In genomic region chr5:92961770-92962231, GRCm38 (mm10) we compare ENCODE assay signal across 10 mouse cellular contexts.
DNase-seq lines count a peak whose midpoint lies in the region; ATAC-seq lines count a peak whose summit lies in the region.
"Had no signal": no experiment of that assay in that cellular context is flagged by ENCODE, and none has a peak within 500 bp of the region (broad histone marks: within the 10 kb centered on the region; RNA-seq: fewer than 3 reads in every experiment).

No protein-coding gene starts in this region.

- no peak for ATAC-seq in heart, embryonic 11.5 days (replicated peaks; ENCODE audit: insufficient number of reproducible peaks, low FRiP score, low TSS enrichment)
- peak; percentile 72 for ATAC-seq in lung, embryonic 15.5 days (ENCODE audit: borderline replicate concordance, extremely low read depth, low FRiP score, low TSS enrichment)
- ATAC-seq in cerebellum, adult (ENCODE audit: insufficient number of reproducible peaks, low FRiP score, low TSS enrichment) = no peak
- ATAC-seq in forebrain, embryonic 13.5 days = no peak

- no peaks in the 10 kb centered on the region for H3K27me3 ChIP-seq in heart, embryonic 11.5 days (ENCODE audit: control insufficient read depth, insufficient read depth, low read length)
- no peaks in the 10 kb centered on the region for H3K27me3 ChIP-seq in lung, embryonic 15.5 days
- no peaks in the 10 kb centered on the region for H3K27me3 ChIP-seq in hindbrain, embryonic 10.5 days (ENCODE audit: insufficient read depth, poor library complexity, severe bottlenecking)
- no peaks in the 10 kb centered on the region for H3K27me3 ChIP-seq in forebrain, embryonic 13.5 days

- no peak overlapping the region for H3K4me3 ChIP-seq in heart, embryonic 11.5 days (ENCODE audit: low read depth, low read length)
- H3K4me3 ChIP-seq in lung, embryonic 15.5 days = no peak overlapping the region
- H3K4me3 ChIP-seq in hindbrain, embryonic 10.5 days = no peak overlapping the region
- no peak overlapping the region for H3K4me3 ChIP-seq in forebrain, embryonic 13.5 days
- H3K4me3 ChIP-seq: megakaryocyte, embryonic 14.5 days had no signal

- H3K9me3 ChIP-seq in heart, embryonic 11.5 days (replicated peaks; ENCODE audit: control insufficient read depth, low read length) = no peaks in the 10 kb centered on the region
- no peaks in the 10 kb centered on the region for H3K9me3 ChIP-seq in lung, embryonic 15.5 days
- H3K9me3 ChIP-seq in hindbrain, embryonic 10.5 days = no peaks in the 10 kb centered on the region
- H3K9me3 ChIP-seq in forebrain, embryonic 13.5 days (replicated peaks) = no peaks in the 10 kb centered on the region

- H3K27ac ChIP-seq in heart, embryonic 11.5 days (ENCODE audit: low read depth, low read length) = peak overlapping the region; percentile 67
- peak overlapping the region; percentile 91 for H3K27ac ChIP-seq in lung, embryonic 15.5 days
- no peak overlapping the region for H3K27ac ChIP-seq in hindbrain, embryonic 10.5 days
- H3K27ac ChIP-seq in forebrain, embryonic 13.5 days = no peak overlapping the region

- H3K4me2 ChIP-seq in heart, embryonic 11.5 days = no peak overlapping the region
- peak overlapping the region; percentile 10; the same call in 1 of the 2 replicates for H3K4me2 ChIP-seq in lung, embryonic 15.5 days
- no peak overlapping the region for H3K4me2 ChIP-seq in forebrain, embryonic 13.5 days

- 49% methylated on average over 7 of the region's 7 CpGs for WGBS in heart, embryonic 11.5 days (ENCODE audit: insufficient replicate concordance)
- WGBS in lung, embryonic 15.5 days = 43% methylated on average over 7 of the region's 7 CpGs
- 79% methylated on average over 7 of the region's 7 CpGs for WGBS in hindbrain, embryonic 10.5 days
- 77% methylated on average over 7 of the region's 7 CpGs for whole genome bisulfite sequencing in forebrain, embryonic 13.5 days

- peaks cover 42% of the 10 kb centered on the region for H3K4me1 ChIP-seq in heart, embryonic 11.5 days (ENCODE audit: control insufficient read depth, insufficient read depth, low read length)
- H3K4me1 ChIP-seq in lung, embryonic 15.5 days = peaks cover 26% of the 10 kb centered on the region
- H3K4me1 ChIP-seq in hindbrain, embryonic 10.5 days (replicated peaks) = peaks cover 23% of the 10 kb centered on the region
- H3K4me1 ChIP-seq in forebrain, embryonic 13.5 days = peaks cover 8% of the 10 kb centered on the region; the same call in 1 of the 2 replicates

- DNase-seq in 3134 (ENCODE audit: extremely low read depth, insufficient read length, low spot score) = peak; percentile 82
- DNase-seq in NIH3T3 (ENCODE audit: low read depth) = peak; percentile 84
- DNase-seq in cerebellum, postnatal 36 days = no peak
- DNase-seq in hindbrain, embryonic 10.5 days (ENCODE audit: low spot score) = no peak
- DNase-seq: thymus, adult 18-20 months had no signal

- no peak overlapping the region for H3K9ac ChIP-seq in heart, embryonic 11.5 days (ENCODE audit: low read depth, low read length)
- H3K9ac ChIP-seq in lung, embryonic 15.5 days = no peak overlapping the region; the same call in 1 of the 2 replicates
- no peak overlapping the region for H3K9ac ChIP-seq in forebrain, embryonic 13.5 days

- peaks cover 20% of the 10 kb centered on the region; the same call in 1 of the 2 replicates for H3K36me3 ChIP-seq in heart, embryonic 11.5 days (ENCODE audit: control insufficient read depth, insufficient read depth, low read length)
- peaks cover 19% of the 10 kb centered on the region; the same call in 1 of the 2 replicates for H3K36me3 ChIP-seq in lung, embryonic 15.5 days
- peaks cover 94% of the 10 kb centered on the region for H3K36me3 ChIP-seq in hindbrain, embryonic 10.5 days
- peaks cover 55% of the 10 kb centered on the region for H3K36me3 ChIP-seq in forebrain, embryonic 13.5 days (ENCODE audit: poor library complexity, severe bottlenecking)

Comparison
In these comparisons a context has a peak if more than half of its experiments do, and no peak if none do; other contexts are left out.
1. DNase-seq: peak in 3134 (single experiment) and NIH3T3 (single experiment); none in cerebellum, postnatal 36 days (0 of 2) and hindbrain, embryonic 10.5 days (single experiment).
2. H3K27ac ChIP-seq: peak in heart, embryonic 11.5 days (single experiment) and lung, embryonic 15.5 days (single experiment); none in hindbrain, embryonic 10.5 days (single experiment) and forebrain, embryonic 13.5 days (single experiment).